Mouse (Mus musculus): ENCODE data around the gene Disc1. TPM values are rescaled to one million over a fixed set of nuclear protein-coding genes. Genes with fewer than 3 reads are reported as not detected.
A peak's percentile ranks its signal among the peaks of the same experiment; 100 is the strongest.

The Disc1 gene
- polyA plus RNA-seq, 1 experiment from 2014 or later: 2.3 TPM

DNA sequence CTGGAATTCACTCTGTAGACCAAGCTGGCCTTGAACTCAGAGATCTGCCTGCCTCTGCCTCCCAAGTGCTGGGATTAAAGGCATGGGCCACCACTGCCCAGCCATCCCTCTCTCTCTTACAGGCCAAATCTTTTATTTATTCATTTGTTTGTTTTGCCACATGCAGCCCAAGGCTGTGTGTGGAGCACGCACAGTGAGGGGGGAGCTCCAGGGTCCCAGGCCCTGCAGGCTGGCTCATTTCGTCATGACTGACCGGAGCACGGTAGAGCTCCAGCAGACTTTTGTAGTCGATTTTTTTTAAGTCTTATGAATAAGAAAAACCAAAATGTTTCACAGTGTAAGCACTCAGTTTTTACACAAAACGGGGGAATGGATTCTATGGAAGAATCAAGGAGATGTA, 112.5 kb downstream of the Disc1 start:
- Histone ChIP-seq H3K4me3 (no peak overlapping the region), H3K9me3 (no peaks in the 10 kb centered on the region), H3K27ac (replicated peaks) (0 out of 2 replicates have a peak overlapping the region, but pooled peaks have one; percentile 10), H3K27me3 (peaks cover 7% of the 10 kb centered on the region; the same call in 1 of the 2 replicates), H3K9ac (replicated peaks) (no peak overlapping the region), H3K36me3 (no peaks in the 10 kb centered on the region), H3K4me1 (peaks cover 7% of the 10 kb centered on the region), H3K4me2 (replicated peaks) (no peak overlapping the region)
- peak; percentile 74 for ATAC-seq (ENCODE audit: low FRiP score, low read depth)
- WGBS: 67% methylated on average over 6 of the region's 6 CpGs

- Histone ChIP-seq H3K9me3 (no peaks in the 10 kb centered on the region), H3K27ac (replicated peaks) (no peak overlapping the region; the same call in 1 of the 2 replicates), H3K4me2 (replicated peaks) (no peak overlapping the region), H3K4me1 (peaks cover 7% of the 10 kb centered on the region), H3K36me3 (no peaks in the 10 kb centered on the region), H3K9ac (replicated peaks) (no peak overlapping the region), H3K27me3 (peaks cover 5% of the 10 kb centered on the region; the same call in 1 of the 2 replicates), H3K4me3 (no peak overlapping the region)
- WGBS: 37% methylated on average over 9 of the region's 9 CpGs
- ATAC-seq (ENCODE audit: low FRiP score, low read depth): no peak; the same call in 1 of the 2 replicates
These were observed 113.0 kb downstream of the Disc1 start for GRCm38 (mm10) chr8:125166988-125167387.

DNA sequence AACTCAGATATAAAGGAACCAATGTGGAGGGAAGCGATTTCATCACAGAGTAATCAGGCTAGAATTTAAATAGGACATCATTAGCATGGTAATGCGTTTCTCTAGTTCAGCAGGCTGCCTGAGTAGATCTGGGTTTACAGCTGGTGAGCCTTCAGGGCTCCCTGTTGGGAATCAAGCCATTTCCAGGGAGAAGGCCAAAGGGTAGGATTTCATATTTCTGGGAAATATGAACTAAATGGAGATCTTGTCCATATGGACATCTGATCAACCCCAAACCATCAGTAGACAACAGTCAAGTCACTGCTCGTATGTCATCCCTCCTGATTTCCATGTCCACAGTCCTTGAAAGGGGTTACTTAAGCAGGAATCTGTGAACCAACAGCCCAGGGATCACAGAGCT, 115.6 kb downstream of the Disc1 start:
- Histone ChIP-seq H3K36me3 (no peaks in the 10 kb centered on the region), H3K9ac (replicated peaks) (no peak overlapping the region), H3K4me2 (replicated peaks) (no peak overlapping the region), H3K27me3 (peaks cover 22% of the 10 kb centered on the region), H3K4me1 (peaks cover 7% of the 10 kb centered on the region), H3K9me3 (no peaks in the 10 kb centered on the region), H3K4me3 (no peak overlapping the region), H3K27ac (replicated peaks) (peak overlapping the region; percentile 27; the same call in 1 of the 2 replicates)
- WGBS: 27% methylated on average over 3 of the region's 3 CpGs
- ATAC-seq (ENCODE audit: low FRiP score, low read depth): no peak

- Histone ChIP-seq H3K27ac (replicated peaks) (no peak overlapping the region), H3K4me2 (replicated peaks) (no peak overlapping the region), H3K4me3 (no peak overlapping the region), H3K4me1 (peaks cover 7% of the 10 kb centered on the region), H3K27me3 (peaks cover 22% of the 10 kb centered on the region), H3K9ac (replicated peaks) (no peak overlapping the region), H3K36me3 (no peaks in the 10 kb centered on the region), H3K9me3 (no peaks in the 10 kb centered on the region)
- no peak for ATAC-seq (ENCODE audit: low FRiP score, low read depth)
- WGBS: 82% methylated on average over 2 of the region's 2 CpGs
These were observed 117.5 kb downstream of the Disc1 start for GRCm38 (mm10) chr8:125171531-125171930.

DNA sequence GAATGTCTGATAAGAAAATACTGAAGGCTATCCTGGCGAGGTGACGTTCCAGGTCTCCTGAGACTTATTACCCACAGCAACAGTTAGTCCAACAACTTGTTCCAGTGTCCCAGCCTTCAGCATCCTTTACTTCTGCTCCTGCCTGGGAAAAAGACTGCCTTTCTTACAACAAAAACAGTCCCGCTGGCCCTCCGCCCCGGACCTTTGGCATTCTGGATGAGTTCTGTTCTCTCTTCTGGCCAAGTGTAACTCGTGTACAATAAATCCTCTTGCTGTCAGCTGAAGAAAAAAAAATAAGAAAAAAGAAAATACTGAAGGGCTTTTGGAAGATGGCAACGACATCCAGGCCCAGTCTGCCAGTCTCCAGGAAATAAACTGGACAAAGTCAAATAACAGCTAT, 120.2 kb downstream of the Disc1 start:
- Histone ChIP-seq H3K4me2 (replicated peaks) (no peak overlapping the region), H3K4me3 (no peak overlapping the region), H3K9me3 (no peaks in the 10 kb centered on the region), H3K27me3 (peaks cover 29% of the 10 kb centered on the region), H3K27ac (replicated peaks) (no peak overlapping the region), H3K4me1 (peaks cover 7% of the 10 kb centered on the region), H3K36me3 (no peaks in the 10 kb centered on the region), H3K9ac (replicated peaks) (no peak overlapping the region)
- 85% methylated on average over 7 of the region's 7 CpGs for WGBS
- no peak for ATAC-seq (ENCODE audit: low FRiP score, low read depth)

DNA sequence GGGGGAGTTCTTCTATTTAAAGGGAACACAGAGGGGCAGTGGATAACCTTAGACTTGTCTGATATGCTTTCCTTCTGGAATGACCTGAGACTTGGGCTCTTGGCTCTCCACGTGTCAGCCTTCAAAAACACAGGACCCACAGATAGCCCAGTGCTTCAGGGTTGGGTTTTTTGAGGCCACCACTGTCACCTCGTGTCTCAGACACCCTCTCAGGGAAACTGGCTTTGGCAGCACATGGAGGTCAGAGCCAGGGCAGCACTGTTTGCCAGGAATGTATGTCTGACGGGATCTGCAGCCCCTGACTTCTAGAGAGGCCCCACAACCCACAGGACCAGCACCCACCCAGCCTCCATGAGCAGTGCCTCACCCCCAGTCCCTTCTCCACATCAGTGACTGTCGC, 120.9 kb downstream of the Disc1 start:
- Histone ChIP-seq H3K9me3 (no peaks in the 10 kb centered on the region), H3K4me1 (peaks cover 3% of the 10 kb centered on the region; the same call in 1 of the 2 replicates), H3K4me3 (no peak overlapping the region), H3K36me3 (no peaks in the 10 kb centered on the region), H3K27me3 (peaks cover 32% of the 10 kb centered on the region), H3K27ac (replicated peaks) (no peak overlapping the region), H3K4me2 (replicated peaks) (no peak overlapping the region), H3K9ac (replicated peaks) (no peak overlapping the region)
- no peak for ATAC-seq (ENCODE audit: low FRiP score, low read depth)
- 72% methylated on average over 4 of the region's 4 CpGs for whole genome bisulfite sequencing

DNA sequence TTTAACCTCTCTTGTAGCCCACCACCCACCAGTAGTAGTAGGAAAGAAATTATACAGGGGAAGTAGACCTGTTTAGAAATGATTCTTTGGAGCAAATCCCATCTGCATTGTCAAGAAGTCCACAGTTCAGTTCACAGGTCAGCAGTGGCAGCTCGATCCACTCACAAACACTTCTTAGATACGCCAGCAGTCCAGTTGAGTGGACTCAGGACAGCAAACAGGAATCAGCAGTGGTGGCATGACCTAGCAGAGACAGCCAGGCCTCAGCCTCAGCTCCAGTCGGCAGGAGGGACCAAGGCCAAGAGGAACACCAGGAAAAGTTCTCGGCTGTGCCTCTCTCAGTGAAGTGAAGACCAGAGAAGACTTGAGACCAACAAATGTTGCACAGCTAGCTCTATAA, 121.7 kb downstream of the Disc1 start:
- no peak overlapping the region for H3K4me2 ChIP-seq (replicated peaks)
- H3K36me3 ChIP-seq: no peaks in the 10 kb centered on the region
- no peaks in the 10 kb centered on the region for H3K4me1 ChIP-seq
- H3K27me3 ChIP-seq: peaks cover 37% of the 10 kb centered on the region
- ATAC-seq (ENCODE audit: low FRiP score, low read depth): no peak
- no peak overlapping the region for H3K9ac ChIP-seq (replicated peaks)
- H3K27ac ChIP-seq (replicated peaks): no peak overlapping the region
- WGBS: 90% methylated on average over 4 of the region's 4 CpGs
- no peak overlapping the region for H3K4me3 ChIP-seq
- no peaks in the 10 kb centered on the region for H3K9me3 ChIP-seq

GRCm38 (mm10) chr8:125177091-125177490, 123.1 kb downstream of the Disc1 start:
- H3K9me3 ChIP-seq: no peaks in the 10 kb centered on the region
- no peak overlapping the region for H3K4me3 ChIP-seq
- no peak overlapping the region for H3K27ac ChIP-seq (replicated peaks)
- H3K36me3 ChIP-seq: no peaks in the 10 kb centered on the region
- no peak overlapping the region for H3K4me2 ChIP-seq (replicated peaks)
- H3K9ac ChIP-seq (replicated peaks): no peak overlapping the region
- WGBS: 88% methylated on average over 6 of the region's 6 CpGs
- H3K4me1 ChIP-seq: no peaks in the 10 kb centered on the region
- H3K27me3 ChIP-seq: peaks cover 40% of the 10 kb centered on the region
- no peak for ATAC-seq (ENCODE audit: low FRiP score, low read depth)

- peaks cover 39% of the 10 kb centered on the region for H3K27me3 ChIP-seq
- H3K4me3 ChIP-seq: no peak overlapping the region
- H3K9ac ChIP-seq (replicated peaks): no peak overlapping the region
- no peaks in the 10 kb centered on the region for H3K36me3 ChIP-seq
- no peak overlapping the region for H3K4me2 ChIP-seq (replicated peaks)
- no peak for ATAC-seq (ENCODE audit: low FRiP score, low read depth)
- no peaks in the 10 kb centered on the region for H3K9me3 ChIP-seq
- H3K4me1 ChIP-seq: no peaks in the 10 kb centered on the region
- WGBS: 80% methylated on average over 8 of the region's 8 CpGs
- H3K27ac ChIP-seq (replicated peaks): no peak overlapping the region
These were observed 124.0 kb downstream of the Disc1 start for GRCm38 (mm10) chr8:125177958-125178357.

DNA sequence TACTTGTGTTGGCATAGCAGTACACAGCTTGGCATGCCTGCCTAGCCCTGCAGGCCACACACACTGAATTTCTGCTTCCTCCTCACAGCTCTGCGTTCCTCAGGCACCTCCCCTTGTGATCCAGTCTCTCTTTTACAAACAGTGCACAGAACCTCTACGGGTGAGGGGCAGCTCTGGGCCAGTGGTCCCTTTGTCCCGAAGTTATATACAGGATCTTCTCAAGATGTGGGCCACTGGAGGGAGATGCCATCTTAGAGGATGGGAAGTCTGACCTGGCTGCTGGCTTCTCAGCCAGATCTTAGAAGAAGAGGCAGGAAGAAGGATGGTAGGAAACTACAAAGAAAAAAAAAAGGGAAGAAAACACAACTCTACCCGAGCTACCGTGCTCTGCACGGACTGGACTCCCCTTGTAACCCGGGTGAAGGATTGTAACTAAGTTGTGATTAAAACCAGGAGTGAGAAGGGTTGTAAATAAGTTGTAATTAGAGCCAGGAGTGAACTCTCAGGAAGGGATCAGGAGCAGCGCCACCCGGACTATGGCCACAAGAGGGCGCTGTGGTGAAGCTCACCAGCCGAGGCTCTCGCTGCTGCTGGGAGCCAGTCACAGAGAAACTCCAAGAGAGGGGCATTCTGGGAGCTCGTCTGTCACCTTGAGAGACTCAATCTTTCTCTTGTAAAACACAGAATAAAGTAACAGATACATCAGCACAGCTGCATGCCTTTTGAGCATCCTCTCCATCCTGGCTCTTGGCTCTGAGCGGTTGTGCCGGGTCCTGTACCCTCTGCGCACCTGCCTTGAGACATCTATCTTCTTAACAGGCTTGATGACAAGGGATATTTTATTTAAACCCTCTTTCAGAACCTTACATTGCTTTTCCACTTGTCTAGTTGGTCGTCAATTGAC, 129.8 kb downstream of the Disc1 start:
- no peak overlapping the region for H3K4me3 ChIP-seq
- H3K4me1 ChIP-seq: peaks cover 6% of the 10 kb centered on the region; the same call in 1 of the 2 replicates
- 0 out of 2 replicates have a peak overlapping the region, but pooled peaks have one; percentile 2 for H3K4me2 ChIP-seq (replicated peaks)
- H3K9ac ChIP-seq (replicated peaks): no peak overlapping the region
- no peak overlapping the region for H3K27ac ChIP-seq (replicated peaks)
- ATAC-seq (ENCODE audit: low FRiP score, low read depth): peak; percentile 69
- WGBS: 22% methylated on average over 17 of the region's 17 CpGs
- H3K36me3 ChIP-seq: no peaks in the 10 kb centered on the region
- H3K27me3 ChIP-seq: peaks cover 64% of the 10 kb centered on the region
- H3K9me3 ChIP-seq: no peaks in the 10 kb centered on the region

GRCm38 (mm10) chr8:125184452-125184817, 130.4 kb downstream of the Disc1 start:
- no peak overlapping the region for H3K27ac ChIP-seq (replicated peaks)
- H3K9ac ChIP-seq (replicated peaks): no peak overlapping the region
- ATAC-seq (ENCODE audit: low FRiP score, low read depth): no peak
- H3K27me3 ChIP-seq: peaks cover 64% of the 10 kb centered on the region
- WGBS: 63% methylated on average over 9 of the region's 9 CpGs
- no peak overlapping the region for H3K4me2 ChIP-seq (replicated peaks)
- H3K4me3 ChIP-seq: no peak overlapping the region
- H3K36me3 ChIP-seq: no peaks in the 10 kb centered on the region
- H3K4me1 ChIP-seq: peaks cover 6% of the 10 kb centered on the region; the same call in 1 of the 2 replicates
- H3K9me3 ChIP-seq: no peaks in the 10 kb centered on the region

- Histone ChIP-seq H3K27ac (replicated peaks) (no peak overlapping the region), H3K9me3 (no peaks in the 10 kb centered on the region), H3K4me1 (peaks cover 6% of the 10 kb centered on the region; the same call in 1 of the 2 replicates), H3K4me2 (replicated peaks) (no peak overlapping the region), H3K27me3 (peaks cover 62% of the 10 kb centered on the region), H3K9ac (replicated peaks) (no peak overlapping the region), H3K36me3 (no peaks in the 10 kb centered on the region), H3K4me3 (no peak overlapping the region)
- ATAC-seq (ENCODE audit: low FRiP score, low read depth): no peak
- WGBS: 72% methylated on average over 1 of the region's 1 CpGs
These were observed 130.9 kb downstream of the Disc1 start for GRCm38 (mm10) chr8:125184881-125185280.
